8 mouse cellular contexts compared by ENCODE assay signal in the genomic region with DNA sequence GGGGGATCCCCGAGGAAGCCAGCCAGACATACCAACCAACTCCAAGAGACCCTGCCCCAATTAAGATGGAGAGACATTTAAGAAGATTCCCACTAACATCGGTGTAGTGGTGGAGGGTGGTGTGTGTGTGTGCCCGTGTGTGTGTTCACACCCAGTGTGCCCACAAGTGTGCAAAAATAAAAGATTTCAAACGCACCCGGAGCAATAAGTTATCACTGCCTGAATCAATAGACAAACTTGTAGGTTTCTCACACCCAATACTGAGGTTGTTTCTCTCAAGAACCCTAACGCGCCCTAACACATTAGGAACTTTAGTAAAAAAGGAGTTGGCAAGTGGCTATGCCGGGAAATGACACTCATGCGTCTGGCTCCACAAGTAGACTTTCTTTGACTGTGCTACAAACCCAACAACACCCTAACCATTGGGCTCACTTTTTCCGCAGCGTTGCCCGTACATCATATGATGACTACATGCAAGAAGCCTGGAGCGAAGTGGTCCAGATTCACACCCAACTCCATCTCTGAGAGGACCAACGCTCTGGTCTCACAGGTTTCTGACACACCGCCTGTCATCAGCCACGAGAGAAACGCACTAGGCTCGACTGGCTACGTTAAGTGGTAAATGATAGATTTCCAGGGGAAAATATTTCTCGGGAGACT. TPM values are rescaled to one million over a fixed set of nuclear protein-coding genes. Genes with fewer than 3 reads are reported as not detected.
DNase-seq lines count a peak whose midpoint lies in the region; ATAC-seq and TF ChIP-seq lines count a peak whose summit lies in the region.

No protein-coding gene starts in this region.

- H3K27me3 ChIP-seq in testis, adult 2 months (ENCODE audit: control insufficient read depth, insufficient read depth, low read length) = no peaks in the 10 kb centered on the region
- no peaks in the 10 kb centered on the region for H3K27me3 ChIP-seq in heart, embryonic 12.5 days (replicated peaks)
- H3K27me3 ChIP-seq in kidney, postnatal 0 days (ENCODE audit: insufficient read depth, low read length) = no peaks in the 10 kb centered on the region

- TF ChIP-seq POLR2A in testis, adult 2 months (IDR thresholded peaks at IDR 0.05; ENCODE audit: control insufficient read depth, low read depth, low read length) = no peak

- no peak for TF ChIP-seq CTCF in testis, adult 2 months (IDR thresholded peaks at IDR 0.05; ENCODE audit: control insufficient read depth, insufficient read depth, insufficient replicate concordance, low read depth, low read length)
- TF ChIP-seq CTCF in kidney, postnatal 0 days (IDR thresholded peaks at IDR 0.05; ENCODE audit: low read depth) = no peak

- no peaks in the 10 kb centered on the region for H3K36me3 ChIP-seq in testis, adult 2 months (ENCODE audit: control insufficient read depth, insufficient read depth, low read length)
- no peaks in the 10 kb centered on the region for H3K36me3 ChIP-seq in heart, embryonic 12.5 days
- no peaks in the 10 kb centered on the region for H3K36me3 ChIP-seq in kidney, postnatal 0 days (ENCODE audit: insufficient read depth, low read length)

- H3K9ac ChIP-seq in heart, embryonic 12.5 days = peak overlapping the region; percentile 97
- peak overlapping the region; percentile 92 for H3K9ac ChIP-seq in kidney, postnatal 0 days (ENCODE audit: low read depth, low read length)

- H3K4me3 ChIP-seq in testis, adult 2 months (ENCODE audit: control insufficient read depth, low read depth, low read length) = peak overlapping the region; percentile 96
- H3K4me3 ChIP-seq in heart, embryonic 12.5 days = peak overlapping the region; percentile 89
- H3K4me3 ChIP-seq in kidney, postnatal 0 days (replicated peaks; ENCODE audit: low read depth, low read length) = peak overlapping the region; percentile 75

- H3K27ac ChIP-seq in testis, adult 2 months (ENCODE audit: control insufficient read depth, insufficient read depth, low read depth, low read length) = peak overlapping the region; percentile 93
- peak overlapping the region; percentile 94; the same call in 1 of the 2 replicates for H3K27ac ChIP-seq in heart, embryonic 12.5 days (ENCODE audit: poor library complexity, severe bottlenecking)
- peak overlapping the region; percentile 90; the same call in 1 of the 2 replicates for H3K27ac ChIP-seq in kidney, postnatal 0 days

- DNase-seq in testis, postnatal 10 days (ENCODE audit: low spot score) = no peak
- DNase-seq in cerebellum, adult 9-10 months = peak; percentile 56
- DNase-seq in kidney, postnatal 0 days (ENCODE audit: low spot score) = peak; percentile 11
- DNase-seq in lung, postnatal 14 days = peak; percentile 18
- peak; percentile 15 to 20 for DNase-seq in spleen, postnatal 36 days (ENCODE audit: low spot score in 2 of 2)
- no peak for DNase-seq in urinary bladder, adult 2 months (ENCODE audit: low spot score)

- no peak for ATAC-seq in heart, embryonic 12.5 days (ENCODE audit: insufficient number of reproducible peaks, low FRiP score)
- peak; percentile 8; the same call in 1 of the 2 replicates for ATAC-seq in kidney, postnatal 0 days (replicated peaks; ENCODE audit: low FRiP score, low read depth)

- H3K4me1 ChIP-seq in testis, adult 2 months (ENCODE audit: control insufficient read depth, insufficient read depth, low read length) = peaks cover 7% of the 10 kb centered on the region
- H3K4me1 ChIP-seq in heart, embryonic 12.5 days (replicated peaks) = peaks cover 6% of the 10 kb centered on the region
- no peaks in the 10 kb centered on the region for H3K4me1 ChIP-seq in kidney, postnatal 0 days (replicated peaks; ENCODE audit: insufficient read depth, low read length)

- 30% methylated on average over 20 of the region's 20 CpGs for WGBS in heart, embryonic 12.5 days
- 30% methylated on average over 20 of the region's 20 CpGs for WGBS in kidney, postnatal 0 days

- no peaks in the 10 kb centered on the region for H3K9me3 ChIP-seq in heart, embryonic 12.5 days (replicated peaks)
- H3K9me3 ChIP-seq in kidney, postnatal 0 days (replicated peaks; ENCODE audit: low read length) = no peaks in the 10 kb centered on the region

- peak overlapping the region; percentile 74 for H3K4me2 ChIP-seq in heart, embryonic 12.5 days
- H3K4me2 ChIP-seq in kidney, postnatal 0 days (ENCODE audit: low read length) = peak overlapping the region; percentile 56

RNA-seq across cellular contexts. Expression of a gene that starts 0.9 kb away (rescaled TPM):
- polyA plus RNA-seq in testis, adult 2 months (2012; rRNA removed) = 6.4 and 8.3 TPM in 2 replicates
- polyA plus RNA-seq in heart, embryonic 12.5 days (2016; fragmentation: Nextera tagmentation; extraction: Ambion mirVana) = 14.3 and 15.4 TPM in 2 replicates
- polyA plus RNA-seq in kidney, postnatal 0 days (2015; fragmentation: Nextera tagmentation; extraction: Ambion mirVana) = 24.6 and 27.9 TPM in 2 replicates
- polyA plus RNA-seq in urinary bladder, adult 2 months (2012; rRNA removed) = 30.8 and 31.4 TPM in 2 replicates

RNA-seq across cellular contexts. Expression of a gene that starts 5.9 kb away (rescaled TPM):
- polyA plus RNA-seq in testis, adult 2 months (2012; rRNA removed) = 27.4 and 28.4 TPM in 2 replicates
- 18.6 and 20.5 TPM in 2 replicates for polyA plus RNA-seq in heart, embryonic 12.5 days (2016; fragmentation: Nextera tagmentation; extraction: Ambion mirVana)
- polyA plus RNA-seq in kidney, postnatal 0 days (2015; fragmentation: Nextera tagmentation; extraction: Ambion mirVana) = 11.8 and 13.1 TPM in 2 replicates
- 30.0 and 34.6 TPM in 2 replicates for polyA plus RNA-seq in urinary bladder, adult 2 months (2012; rRNA removed)

RNA-seq across cellular contexts. Expression of a gene that starts 34.2 kb away (rescaled TPM):
- not detected in 2 replicates for polyA plus RNA-seq in testis, adult 2 months (2012; rRNA removed)
- not detected in 2 replicates for polyA plus RNA-seq in heart, embryonic 12.5 days (2016; fragmentation: Nextera tagmentation; extraction: Ambion mirVana)
- polyA plus RNA-seq in kidney, postnatal 0 days (2015; fragmentation: Nextera tagmentation; extraction: Ambion mirVana) = not detected in 2 replicates
- polyA plus RNA-seq in urinary bladder, adult 2 months (2012; rRNA removed) = not detected in 2 replicates

RNA-seq across cellular contexts. Expression of a gene that starts 53.2 kb away (rescaled TPM):
- polyA plus RNA-seq in testis, adult 2 months (2012; rRNA removed) = 2.9 and 3.0 TPM in 2 replicates
- polyA plus RNA-seq in heart, embryonic 12.5 days (2016; fragmentation: Nextera tagmentation; extraction: Ambion mirVana) = 0.45 and 0.51 TPM in 2 replicates
- polyA plus RNA-seq in kidney, postnatal 0 days (2015; fragmentation: Nextera tagmentation; extraction: Ambion mirVana) = 14.6 and 15.8 TPM in 2 replicates
- 0.15 and 0.66 TPM in 2 replicates for polyA plus RNA-seq in urinary bladder, adult 2 months (2012; rRNA removed)

Comparison
In these comparisons a context has a peak if more than half of its experiments do, and no peak if none do; other contexts are left out.
1. DNase-seq: peak in cerebellum, adult 9-10 months (single experiment), kidney, postnatal 0 days (single experiment), lung, postnatal 14 days (single experiment) and spleen, postnatal 36 days (2 of 2); none in testis, postnatal 10 days (single experiment) and urinary bladder, adult 2 months (single experiment).
2. Peak in every context shown above with its lines, with median percentiles within 50 percentile points of each other: H3K27ac ChIP-seq and H3K4me3 ChIP-seq.